Mouse (Mus musculus): Measurements from ENCODE around the gene Baiap2.

DNA sequence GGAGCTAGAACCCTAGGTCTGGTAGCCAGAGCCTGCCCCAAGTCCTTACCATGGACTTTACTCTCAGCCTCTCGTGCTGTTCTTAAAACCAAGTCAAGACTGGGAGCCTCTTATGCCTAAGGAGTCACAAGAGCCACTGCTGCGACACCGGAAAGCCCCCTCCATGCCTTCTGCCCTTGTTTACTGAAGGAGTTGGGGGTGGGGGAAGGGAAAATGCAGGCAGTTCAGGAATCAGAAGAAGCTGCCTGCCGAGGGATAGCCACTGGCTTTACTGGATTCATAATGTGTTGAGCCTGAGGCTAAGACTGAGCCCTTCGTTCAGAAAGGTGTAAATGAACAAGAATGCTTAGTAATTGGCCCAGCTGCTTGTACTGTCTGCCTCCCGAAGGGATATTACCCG, 29.7 kb upstream of the Baiap2 start:
- no peak for TF ChIP-seq CTCF (conservative IDR thresholded peaks at IDR 0.05; ENCODE audit: insufficient read depth, insufficient read length, low read depth, low read length)
- no peak for TF ChIP-seq POLR2A (IDR thresholded peaks at IDR 0.05; ENCODE audit: low read depth, low read length)

All from kidney, adult 2 months (tissue).